Mouse (Mus musculus) macrophage (primary cell): Measurements from ENCODE around the gene Krt86. TPM values are rescaled to one million over a fixed set of nuclear protein-coding genes. Genes with fewer than 3 reads are reported as not detected.

ENCODE experiments used
- H3K27ac ChIP-seq: fragments of 350-480 bp; formaldehyde crosslinking; 2 replicates; pipeline ENCODE4 v1.9.0; 2021
- H3K36me3 ChIP-seq: fragments of 350-480 bp; formaldehyde crosslinking; 2 replicates; pipeline ENCODE4 v1.9.0; 2021; ENCODE audit errors: inconsistent target
- H3K4me3 ChIP-seq: fragments of 350-480 bp; formaldehyde crosslinking; 2 replicates; pipeline ENCODE4 v1.9.0; 2021; ENCODE audit errors: inconsistent target
- H3K79me2 ChIP-seq: fragments of 350-480 bp; formaldehyde crosslinking; 2 replicates; pipeline ENCODE4 v1.9.0; 2021; ENCODE audit errors: inconsistent target
- WGBS: methylation state at CpG from one replicate; pipeline ENCODE4 v1.1.7; 2026; ENCODE audit warnings: inconsistent platforms; ENCODE audit not compliant: missing documents; 5-methylcytosine and 5-hydroxymethylcytosine counted together
- polyA plus RNA-seq: library from polyadenylated mRNA; stranded (reverse); fragments of 250-400 nt; gene quantifications from 3 replicates; pipeline ENCODE4 v1.2.4, GENCODE M21; 2018; ENCODE audit warnings: inconsistent platforms

Gene Krt86
- polyA plus RNA-seq, 1 experiment from 2014 or later = not detected

GRCm38 (mm10) chr15:101479007-101479665 lies 5.9 kb downstream of the Krt86 start:
- no peak overlapping the region for H3K4me3 ChIP-seq

GRCm38 (mm10) chr15:101479666-101480060 lies 6.4 kb downstream of the Krt86 start:
- H3K79me2 ChIP-seq = no peaks in the 10 kb centered on the region
- no peak overlapping the region for H3K4me3 ChIP-seq
- no peak overlapping the region for H3K27ac ChIP-seq
- 44% methylated on average over 11 of the region's 11 CpGs for WGBS
- no peaks in the 10 kb centered on the region for H3K36me3 ChIP-seq

More at GRCm38 (mm10) chr15:101479007-101479665, 5.9 kb downstream of the Krt86 start:
- 6% methylated on average over 29 of the region's 31 CpGs for WGBS
- H3K27ac ChIP-seq = no peak overlapping the region
- no peaks in the 10 kb centered on the region for H3K79me2 ChIP-seq
- no peaks in the 10 kb centered on the region for H3K36me3 ChIP-seq

GRCm38 (mm10) chr15:101482056-101482455 lies 8.8 kb downstream of the Krt86 start:
- H3K79me2 ChIP-seq = no peaks in the 10 kb centered on the region
- H3K4me3 ChIP-seq = no peak overlapping the region
- H3K36me3 ChIP-seq = no peaks in the 10 kb centered on the region
- 27% methylated on average over 4 of the region's 4 CpGs for WGBS
- H3K27ac ChIP-seq = no peak overlapping the region

GRCm38 (mm10) chr15:101483646-101484045 lies 10.4 kb downstream of the Krt86 start:
- H3K79me2 ChIP-seq = no peaks in the 10 kb centered on the region
- 88% methylated on average over 1 of the region's 1 CpGs for WGBS
- no peaks in the 10 kb centered on the region for H3K36me3 ChIP-seq
- H3K27ac ChIP-seq = no peak overlapping the region
- no peak overlapping the region for H3K4me3 ChIP-seq

- no peak overlapping the region for H3K27ac ChIP-seq
- no peak overlapping the region for H3K4me3 ChIP-seq
- H3K36me3 ChIP-seq = no peaks in the 10 kb centered on the region
- H3K79me2 ChIP-seq = no peaks in the 10 kb centered on the region
- WGBS = 73% methylated on average over 1 of the region's 1 CpGs
Observed at GRCm38 (mm10) chr15:101484939-101485338, 11.7 kb downstream of the Krt86 start.

- H3K79me2 ChIP-seq = no peaks in the 10 kb centered on the region
- no peaks in the 10 kb centered on the region for H3K36me3 ChIP-seq
- no peak overlapping the region for H3K27ac ChIP-seq
- H3K4me3 ChIP-seq = no peak overlapping the region
- WGBS = 43% methylated on average over 11 of the region's 11 CpGs
Observed at GRCm38 (mm10) chr15:101485911-101486635, 12.8 kb downstream of the Krt86 start.

- no peak within 1 kb of the TSS for H3K27ac ChIP-seq
- H3K36me3 ChIP-seq = no peaks in the 10 kb centered on the region
- no peaks in the 10 kb centered on the region for H3K79me2 ChIP-seq
- no peak within 1 kb of the TSS for H3K4me3 ChIP-seq
- whole genome bisulfite sequencing = 91% methylated on average over 6 of the region's 6 CpGs
Observed at GRCm38 (mm10) chr15:101491431-101491830, 18.2 kb downstream of the Krt86 start, which contains the start of gene Krt83. Krt83 (minus strand) TSS chr15:101491512.

- WGBS = 56% methylated on average over 8 of the region's 8 CpGs
Observed at GRCm38 (mm10) chr15:101492718-101493117, 19.4 kb downstream of the Krt86 start.

GRCm38 (mm10) chr15:101493713-101494112 lies 20.4 kb downstream of the Krt86 start:
- WGBS = 93% methylated on average over 6 of the region's 6 CpGs
- no peak overlapping the region for H3K4me3 ChIP-seq
- H3K36me3 ChIP-seq = no peaks in the 10 kb centered on the region
- H3K27ac ChIP-seq = no peak overlapping the region
- H3K79me2 ChIP-seq = no peaks in the 10 kb centered on the region

More at GRCm38 (mm10) chr15:101492718-101493117, 19.4 kb downstream of the Krt86 start:
- no peaks in the 10 kb centered on the region for H3K79me2 ChIP-seq
- no peaks in the 10 kb centered on the region for H3K36me3 ChIP-seq
- H3K4me3 ChIP-seq = no peak overlapping the region
- no peak overlapping the region for H3K27ac ChIP-seq

GRCm38 (mm10) chr15:101494203-101494602 lies 20.9 kb downstream of the Krt86 start:
- H3K36me3 ChIP-seq = no peaks in the 10 kb centered on the region
- WGBS = 71% methylated on average over 1 of the region's 1 CpGs
- no peak overlapping the region for H3K4me3 ChIP-seq
- H3K27ac ChIP-seq = no peak overlapping the region
- no peaks in the 10 kb centered on the region for H3K79me2 ChIP-seq

- Histone ChIP-seq H3K4me3 (no peak overlapping the region), H3K79me2 (no peaks in the 10 kb centered on the region), H3K27ac (no peak overlapping the region), H3K36me3 (no peaks in the 10 kb centered on the region)
- 93% methylated on average over 8 of the region's 8 CpGs for WGBS
Observed at GRCm38 (mm10) chr15:101495266-101495665, 22.0 kb downstream of the Krt86 start.

GRCm38 (mm10) chr15:101497181-101497580 lies 23.9 kb downstream of the Krt86 start:
- Histone ChIP-seq H3K79me2 (no peaks in the 10 kb centered on the region), H3K4me3 (no peak overlapping the region), H3K36me3 (no peaks in the 10 kb centered on the region), H3K27ac (no peak overlapping the region)
- 92% methylated on average over 2 of the region's 2 CpGs for WGBS

- WGBS = 65% methylated on average over 14 of the region's 14 CpGs
- Histone ChIP-seq H3K36me3 (no peaks in the 10 kb centered on the region), H3K79me2 (no peaks in the 10 kb centered on the region), H3K27ac (no peak overlapping the region), H3K4me3 (no peak overlapping the region)
Observed at GRCm38 (mm10) chr15:101506896-101507758, 33.8 kb downstream of the Krt86 start.

- Histone ChIP-seq H3K36me3 (no peaks in the 10 kb centered on the region), H3K79me2 (no peaks in the 10 kb centered on the region), H3K27ac (no peak overlapping the region), H3K4me3 (no peak overlapping the region)
- 78% methylated on average over 9 of the region's 9 CpGs for WGBS
Observed at GRCm38 (mm10) chr15:101508247-101508646, 35.0 kb downstream of the Krt86 start.
